Mouse (Mus musculus): ENCODE measurements around the gene Slc22a16. TPM values are rescaled to one million over a fixed set of nuclear protein-coding genes. Genes with fewer than 3 reads are reported as not detected.

Slc22a16 gene
- polyA plus RNA-seq (2015; fragmentation: Nextera tagmentation; extraction: Ambion mirVana): not detected in 2 replicates

DNA sequence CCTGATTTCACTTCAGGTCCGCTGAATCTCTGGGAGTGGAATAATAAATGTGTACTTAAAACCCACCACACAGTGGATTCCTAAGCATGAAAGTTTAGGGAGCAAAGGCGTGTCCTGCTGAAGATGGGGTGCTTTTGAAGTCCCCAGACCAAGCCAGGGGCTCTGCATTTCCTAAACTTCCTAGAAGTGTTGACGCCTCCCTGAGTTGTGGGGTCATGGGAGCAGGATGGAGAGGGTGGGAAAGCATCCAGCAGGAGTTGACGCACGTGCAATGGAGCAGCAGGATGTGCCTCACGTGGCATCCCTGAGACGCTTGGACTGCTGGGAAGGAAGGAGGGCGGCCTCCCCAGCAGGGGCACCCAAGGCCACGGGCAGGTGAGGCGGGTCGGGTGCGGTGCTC lies at the start of gene Slc22a16:
Slc22a16 (plus strand) TSS at position 301 of the 400 bp plus-strand sequence.
- no peak within 1 kb of the TSS for H3K9ac ChIP-seq (replicated peaks)
- no peak within 1 kb of the TSS for H3K4me3 ChIP-seq (replicated peaks)
- WGBS: 95% methylated on average over 12 of the region's 12 CpGs
- no peaks in the 10 kb centered on the region for H3K9me3 ChIP-seq (replicated peaks)
- no peak for ATAC-seq (ENCODE audit: low FRiP score)
- H3K27me3 ChIP-seq (replicated peaks): no peaks in the 10 kb centered on the region
- no peak within 1 kb of the TSS for H3K27ac ChIP-seq (replicated peaks)
- no peaks in the 10 kb centered on the region for H3K4me1 ChIP-seq
- H3K36me3 ChIP-seq: no peaks in the 10 kb centered on the region
- no peak within 1 kb of the TSS for H3K4me2 ChIP-seq

DNA sequence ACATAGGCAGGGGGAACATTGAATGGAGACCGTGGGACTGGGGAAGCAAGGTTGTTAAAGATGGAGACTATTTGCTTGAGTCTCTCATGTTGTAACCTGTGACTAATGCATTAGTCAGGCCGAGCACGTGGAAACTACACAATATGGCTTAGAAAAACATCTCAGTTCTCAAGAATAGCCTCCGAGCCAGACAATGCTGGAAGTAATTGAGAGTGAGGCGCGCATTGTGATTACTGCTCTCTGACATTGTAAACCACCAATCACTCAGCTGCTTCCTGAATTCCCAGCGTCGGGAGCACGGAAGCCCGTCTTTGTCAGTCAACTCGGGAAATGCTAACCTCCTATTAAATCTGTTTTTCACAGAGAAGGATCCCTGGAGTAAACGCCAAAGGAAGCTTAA lies 48.6 kb upstream of the Slc22a16 start:
- H3K4me1 ChIP-seq: peaks cover 30% of the 10 kb centered on the region
- peak; percentile 43; the same call in 1 of the 2 replicates for ATAC-seq (ENCODE audit: low FRiP score)
- peak overlapping the region; percentile 20 for H3K4me2 ChIP-seq
- no peak overlapping the region for H3K9ac ChIP-seq (replicated peaks)
- no peak overlapping the region for H3K4me3 ChIP-seq (replicated peaks)
- WGBS: 5% methylated on average over 12 of the region's 12 CpGs
- no peaks in the 10 kb centered on the region for H3K27me3 ChIP-seq (replicated peaks)
- no peak overlapping the region for H3K27ac ChIP-seq (replicated peaks)
- no peaks in the 10 kb centered on the region for H3K36me3 ChIP-seq
- no peaks in the 10 kb centered on the region for H3K9me3 ChIP-seq (replicated peaks)

- H3K27ac ChIP-seq (replicated peaks): no peak overlapping the region
- H3K4me1 ChIP-seq: peaks cover 30% of the 10 kb centered on the region
- H3K9me3 ChIP-seq (replicated peaks): no peaks in the 10 kb centered on the region
- no peaks in the 10 kb centered on the region for H3K27me3 ChIP-seq (replicated peaks)
- no peak overlapping the region for H3K4me2 ChIP-seq
- 71% methylated on average over 7 of the region's 7 CpGs for WGBS
- no peak overlapping the region for H3K9ac ChIP-seq (replicated peaks)
- H3K36me3 ChIP-seq: no peaks in the 10 kb centered on the region
- no peak overlapping the region for H3K4me3 ChIP-seq (replicated peaks)
- ATAC-seq (ENCODE audit: low FRiP score): no peak
Measured at GRCm38 (mm10) chr10:40523312-40523975, 46.7 kb upstream of the Slc22a16 start.

GRCm38 (mm10) chr10:40524032-40524806 lies 45.9 kb upstream of the Slc22a16 start:
- H3K36me3 ChIP-seq: no peaks in the 10 kb centered on the region
- peaks cover 26% of the 10 kb centered on the region for H3K4me1 ChIP-seq
- WGBS: 53% methylated on average over 9 of the region's 9 CpGs
- H3K4me3 ChIP-seq (replicated peaks): no peak overlapping the region
- no peak overlapping the region for H3K4me2 ChIP-seq
- H3K27me3 ChIP-seq (replicated peaks): no peaks in the 10 kb centered on the region
- no peaks in the 10 kb centered on the region for H3K9me3 ChIP-seq (replicated peaks)
- ATAC-seq (ENCODE audit: low FRiP score): no peak
- H3K9ac ChIP-seq (replicated peaks): no peak overlapping the region
- 0 out of 2 replicates have a peak overlapping the region, but pooled peaks have one; percentile 23 for H3K27ac ChIP-seq (replicated peaks)

- Histone ChIP-seq H3K4me3 (replicated peaks) (no peak overlapping the region), H3K9me3 (replicated peaks) (no peaks in the 10 kb centered on the region), H3K9ac (replicated peaks) (no peak overlapping the region), H3K4me1 (peaks cover 23% of the 10 kb centered on the region), H3K27me3 (replicated peaks) (no peaks in the 10 kb centered on the region), H3K36me3 (no peaks in the 10 kb centered on the region), H3K4me2 (no peak overlapping the region), H3K27ac (replicated peaks) (no peak overlapping the region)
- no peak for ATAC-seq (ENCODE audit: low FRiP score)
- WGBS: 31% methylated on average over 10 of the region's 10 CpGs
Measured at GRCm38 (mm10) chr10:40524991-40525390, 45.1 kb upstream of the Slc22a16 start.

DNA sequence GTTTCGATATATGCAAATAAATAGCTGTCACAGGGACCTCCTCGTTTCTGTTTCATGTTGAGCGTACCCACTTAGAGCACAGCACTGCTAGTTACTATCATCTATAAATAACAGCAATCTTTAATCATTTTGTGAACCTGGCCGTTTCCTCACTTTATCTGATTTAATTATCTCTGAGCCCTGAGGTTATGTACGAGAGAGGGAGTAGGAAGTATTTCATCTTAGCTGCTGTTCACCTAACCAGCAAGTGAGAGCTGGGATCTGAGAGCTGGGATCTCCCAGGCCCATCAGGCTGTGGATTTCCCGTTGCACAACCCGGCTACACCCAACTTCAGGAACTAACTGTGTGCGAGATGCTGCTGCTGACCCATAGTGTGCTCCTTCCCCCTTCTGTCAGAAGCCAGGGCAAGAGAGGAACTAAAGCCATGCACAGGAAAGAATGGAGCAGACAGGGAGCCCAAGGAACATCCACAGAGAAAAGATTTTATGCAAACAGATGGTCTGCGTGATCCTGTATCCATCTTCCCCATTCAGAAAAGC lies 44.5 kb upstream of the Slc22a16 start:
- Histone ChIP-seq H3K27ac (replicated peaks) (no peak overlapping the region), H3K4me3 (replicated peaks) (no peak overlapping the region), H3K36me3 (no peaks in the 10 kb centered on the region)

GRCm38 (mm10) chr10:40526301-40526761 lies 43.8 kb upstream of the Slc22a16 start:
- 80% methylated on average over 8 of the region's 8 CpGs for WGBS
- no peaks in the 10 kb centered on the region for H3K27me3 ChIP-seq (replicated peaks)
- no peaks in the 10 kb centered on the region for H3K36me3 ChIP-seq

More for the DNA sequence above, 44.5 kb upstream of the Slc22a16 start:
- H3K4me2 ChIP-seq: no peak overlapping the region
- ATAC-seq (ENCODE audit: low FRiP score): no peak
- H3K27me3 ChIP-seq (replicated peaks): no peaks in the 10 kb centered on the region
- no peak overlapping the region for H3K9ac ChIP-seq (replicated peaks)
- H3K9me3 ChIP-seq (replicated peaks): no peaks in the 10 kb centered on the region
- 66% methylated on average over 9 of the region's 9 CpGs for WGBS
- H3K4me1 ChIP-seq: peaks cover 23% of the 10 kb centered on the region

DNA sequence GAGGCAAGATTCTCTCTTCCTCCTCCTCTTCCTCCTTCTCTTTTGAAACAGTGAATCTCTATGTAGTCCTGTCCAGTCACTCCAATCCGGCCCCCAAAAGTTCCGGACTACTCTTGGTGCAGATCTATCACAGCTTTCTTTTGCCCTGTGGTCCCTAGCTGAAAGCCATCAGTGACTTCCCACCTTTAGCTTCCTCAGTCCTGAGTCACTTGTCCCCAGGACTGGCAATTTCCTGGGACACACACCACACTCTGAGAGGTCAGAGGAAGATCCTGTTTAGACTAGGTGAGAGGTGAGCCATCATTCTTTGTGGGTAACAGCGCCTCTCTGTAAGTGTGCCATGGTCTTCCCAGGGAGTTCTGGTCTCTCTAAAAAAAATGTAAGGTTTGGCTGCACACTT lies 43.1 kb upstream of the Slc22a16 start:
- H3K4me1 ChIP-seq: peaks cover 11% of the 10 kb centered on the region
- H3K27me3 ChIP-seq (replicated peaks): no peaks in the 10 kb centered on the region
- H3K4me2 ChIP-seq: no peak overlapping the region
- H3K9ac ChIP-seq (replicated peaks): no peak overlapping the region
- WGBS: 90% methylated on average over 3 of the region's 3 CpGs
- no peaks in the 10 kb centered on the region for H3K36me3 ChIP-seq
- no peak overlapping the region for H3K4me3 ChIP-seq (replicated peaks)
- ATAC-seq (ENCODE audit: low FRiP score): no peak
- H3K27ac ChIP-seq (replicated peaks): no peak overlapping the region
- H3K9me3 ChIP-seq (replicated peaks): no peaks in the 10 kb centered on the region

More at GRCm38 (mm10) chr10:40526301-40526761, 43.8 kb upstream of the Slc22a16 start:
- no peak overlapping the region for H3K4me2 ChIP-seq
- H3K27ac ChIP-seq (replicated peaks): no peak overlapping the region
- no peak overlapping the region for H3K4me3 ChIP-seq (replicated peaks)
- H3K9ac ChIP-seq (replicated peaks): no peak overlapping the region
- H3K9me3 ChIP-seq (replicated peaks): no peaks in the 10 kb centered on the region
- peaks cover 18% of the 10 kb centered on the region for H3K4me1 ChIP-seq
- ATAC-seq (ENCODE audit: low FRiP score): no peak

- Histone ChIP-seq H3K4me1 (peaks cover 8% of the 10 kb centered on the region), H3K4me2 (no peak overlapping the region), H3K9ac (replicated peaks) (no peak overlapping the region), H3K36me3 (no peaks in the 10 kb centered on the region), H3K9me3 (replicated peaks) (no peaks in the 10 kb centered on the region), H3K27me3 (replicated peaks) (no peaks in the 10 kb centered on the region), H3K27ac (replicated peaks) (no peak overlapping the region), H3K4me3 (replicated peaks) (no peak overlapping the region)
- WGBS: 62% methylated on average over 8 of the region's 8 CpGs
- no peak for ATAC-seq (ENCODE audit: low FRiP score)
Measured at GRCm38 (mm10) chr10:40527573-40527972, 42.6 kb upstream of the Slc22a16 start.

- Histone ChIP-seq H3K36me3 (no peaks in the 10 kb centered on the region), H3K9ac (replicated peaks) (no peak overlapping the region), H3K4me1 (peaks cover 8% of the 10 kb centered on the region), H3K4me2 (no peak overlapping the region), H3K9me3 (replicated peaks) (no peaks in the 10 kb centered on the region), H3K27ac (replicated peaks) (no peak overlapping the region), H3K27me3 (replicated peaks) (no peaks in the 10 kb centered on the region), H3K4me3 (replicated peaks) (no peak overlapping the region)
- ATAC-seq (ENCODE audit: low FRiP score): no peak
- 41% methylated on average over 8 of the region's 10 CpGs for WGBS
Measured at GRCm38 (mm10) chr10:40528668-40529067, 41.5 kb upstream of the Slc22a16 start.

DNA sequence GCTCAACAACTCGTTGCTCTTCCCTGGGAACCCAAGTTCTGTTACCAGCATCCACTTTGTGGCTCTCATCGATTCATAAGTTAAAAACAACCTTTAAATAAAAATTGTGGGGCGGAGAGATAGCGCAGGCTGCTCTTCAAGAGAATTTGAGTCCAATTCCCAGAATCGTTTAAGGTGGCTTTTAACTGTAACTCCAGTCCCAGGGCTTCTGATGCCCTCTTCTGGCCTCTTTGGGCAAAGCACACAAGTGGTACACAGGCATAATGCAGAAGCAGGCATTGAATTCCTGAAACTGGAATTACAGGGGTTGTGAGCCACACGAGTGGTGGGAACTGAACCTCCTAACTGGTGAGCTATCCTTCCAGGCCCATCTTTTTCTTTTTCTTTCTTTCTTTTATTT lies 40.5 kb upstream of the Slc22a16 start:
- Histone ChIP-seq H3K27me3 (replicated peaks) (no peaks in the 10 kb centered on the region), H3K9me3 (replicated peaks) (no peaks in the 10 kb centered on the region), H3K36me3 (no peaks in the 10 kb centered on the region), H3K4me2 (no peak overlapping the region), H3K4me3 (replicated peaks) (no peak overlapping the region), H3K9ac (replicated peaks) (no peak overlapping the region), H3K27ac (replicated peaks) (no peak overlapping the region), H3K4me1 (0 out of 2 replicates have a peak, but pooled peaks cover 2% of the 10 kb centered on the region)
- WGBS: 64% methylated on average over 6 of the region's 6 CpGs
- no peak for ATAC-seq (ENCODE audit: low FRiP score)
